Mouse (Mus musculus) forebrain, embryonic 16.5 days (tissue): ENCODE measurements around the gene Grasp. TPM values are rescaled to one million over a fixed set of nuclear protein-coding genes. Genes with fewer than 3 reads are reported as not detected.

Experiments
- ATAC-seq: fragments of 200-750 bp; cut with Nextera tagmentation; 2 replicates; pipeline ENCODE4 v1.8.0; 2017; ENCODE audit warnings: mild to moderate bottlenecking, moderate library complexity
- H3K27ac ChIP-seq: fragments of 300-500 bp; sonication (generic); 2 replicates; pipeline ENCODE4 v1.5.1; 2014; ENCODE audit warnings: low read length, control low read depth
- H3K27me3 ChIP-seq: fragments of 300-500 bp; sonication (generic); replicated peaks from 2 replicates; pipeline ENCODE4 v1.6.1; 2014; ENCODE audit warnings: low read length; ENCODE audit not compliant: control insufficient read depth, insufficient read depth
- H3K36me3 ChIP-seq: fragments of 300-500 bp; sonication (generic); 2 replicates; pipeline ENCODE4 v1.6.1; 2014; ENCODE audit not compliant: control insufficient read depth, insufficient read depth
- H3K4me1 ChIP-seq: fragments of 300-500 bp; sonication (generic); replicated peaks from 2 replicates; pipeline ENCODE4 v1.6.1; 2014; ENCODE audit warnings: low read length; ENCODE audit not compliant: control insufficient read depth, insufficient read depth
- H3K4me2 ChIP-seq: fragments of 300-500 bp; sonication (generic); 2 replicates; pipeline ENCODE4 v1.6.1; 2014; ENCODE audit warnings: mild to moderate bottlenecking, low read length, control low read depth
- H3K4me3 ChIP-seq: fragments of 300-500 bp; sonication (generic); replicated peaks from 2 replicates; pipeline ENCODE4 v1.5.1; 2014; ENCODE audit warnings: mild to moderate bottlenecking, low read length, control low read depth
- H3K9ac ChIP-seq: fragments of 300-500 bp; sonication (generic); replicated peaks from 2 replicates; pipeline ENCODE4 v1.6.1; 2014; ENCODE audit warnings: low read depth, low read length, control low read depth
- H3K9me3 ChIP-seq: fragments of 300-500 bp; sonication (generic); 2 replicates; pipeline ENCODE4 v1.6.1; 2016; ENCODE audit warnings: low read length; ENCODE audit not compliant: control insufficient read depth
- WGBS: fragments of 180-500 bp; shearing (Covaris S2); extraction: QIAGEN DNeasy Blood & Tissue Kit; methylation state at CpG from one replicate; pipeline ENCODE4 v1.1.7; 2014; 5-methylcytosine and 5-hydroxymethylcytosine counted together
- polyA plus RNA-seq: library from polyadenylated mRNA; unstranded; fragments of >200 nt; fragmentation: Nextera tagmentation; extraction: Ambion mirVana; gene quantifications from 2 replicates; pipeline ENCODE4 v1.2.1, GENCODE M21; 2015

Gene Grasp
- polyA plus RNA-seq, 1 experiment from 2014 or later: 1.3 TPM

DNA sequence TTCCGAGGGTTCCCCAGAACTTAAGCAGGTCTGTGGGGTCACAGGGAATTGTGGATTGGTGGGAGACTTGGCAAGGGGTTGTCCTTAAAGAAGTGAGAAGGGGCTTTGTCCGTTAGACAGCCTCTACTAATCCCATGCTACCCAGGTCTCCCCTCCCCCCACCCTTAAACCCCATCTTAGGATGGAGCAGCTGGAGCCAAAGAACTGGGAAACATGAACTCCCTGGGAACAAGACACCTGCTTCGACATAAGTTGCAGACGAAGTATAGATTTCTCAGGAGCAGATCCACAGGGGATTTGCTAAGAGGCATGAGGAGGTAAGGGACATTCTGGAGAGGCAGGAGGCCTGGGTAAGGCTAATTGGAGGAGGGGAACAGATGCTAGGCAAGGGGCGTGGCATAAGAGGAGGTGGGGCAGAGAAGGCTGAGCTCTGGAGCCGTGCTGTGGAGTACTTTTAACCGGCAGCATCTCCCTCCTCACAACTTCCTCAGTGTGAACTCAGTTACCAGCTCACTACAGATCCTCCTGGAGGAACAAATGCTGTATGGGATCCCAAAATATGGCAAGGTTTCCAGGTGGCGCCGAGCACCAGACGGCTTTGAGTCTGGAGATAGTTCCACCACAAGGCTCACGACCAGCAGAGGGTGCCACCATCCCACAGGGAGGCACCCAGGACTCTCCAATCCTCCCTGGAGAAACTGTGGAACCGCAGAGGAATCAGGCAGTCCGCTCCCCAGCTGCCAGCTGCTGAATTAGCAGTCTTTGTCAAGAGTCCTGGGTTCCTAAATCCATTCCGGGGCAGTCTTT, 2.5 kb upstream of the Grasp start:
- H3K27me3 ChIP-seq: peaks cover 3% of the 10 kb centered on the region; the same call in 1 of the 2 replicates
- 2% methylated on average over 14 of the region's 14 CpGs for WGBS
- H3K9me3 ChIP-seq: no peaks in the 10 kb centered on the region
- ATAC-seq: peak; percentile 61
- no peak overlapping the region for H3K27ac ChIP-seq
- no peak overlapping the region for H3K4me3 ChIP-seq
- H3K36me3 ChIP-seq: no peaks in the 10 kb centered on the region
- no peak overlapping the region for H3K9ac ChIP-seq
- peaks cover 22% of the 10 kb centered on the region for H3K4me1 ChIP-seq
- peak overlapping the region; percentile 36 for H3K4me2 ChIP-seq

DNA sequence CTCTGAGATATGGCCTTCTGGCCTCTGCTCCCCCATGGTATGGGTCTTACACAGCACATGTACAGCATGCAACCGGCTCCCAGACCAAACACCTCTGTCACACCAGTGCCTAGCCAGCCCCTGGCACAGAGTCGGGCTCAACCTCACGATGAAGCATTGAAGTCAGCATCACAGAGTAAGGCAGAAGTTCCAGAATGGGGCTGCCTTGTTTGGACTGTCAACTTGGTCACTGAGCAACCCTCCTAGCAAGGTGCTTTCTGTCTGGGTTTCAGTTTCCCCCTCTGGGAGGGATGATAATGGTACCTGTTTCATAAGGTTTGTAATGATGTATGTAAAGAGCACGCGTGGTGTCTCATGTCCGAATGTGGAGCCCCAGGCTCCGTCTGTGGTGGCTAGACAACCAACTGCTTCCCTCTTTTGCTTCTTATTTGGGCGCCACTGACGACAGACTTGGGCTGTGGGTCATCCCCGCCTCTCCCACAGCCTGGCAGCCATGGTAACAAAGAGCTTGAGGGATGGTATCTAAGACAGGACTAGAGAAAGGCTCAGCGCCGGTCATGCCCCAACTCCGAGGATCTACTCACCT, 998 bp upstream of the Grasp start:
- Histone ChIP-seq H3K4me3 (no peak overlapping the region), H3K4me2 (no peak overlapping the region), H3K4me1 (peaks cover 22% of the 10 kb centered on the region), H3K27me3 (peaks cover 3% of the 10 kb centered on the region; the same call in 1 of the 2 replicates), H3K36me3 (no peaks in the 10 kb centered on the region), H3K9ac (no peak overlapping the region), H3K27ac (no peak overlapping the region), H3K9me3 (no peaks in the 10 kb centered on the region)
- ATAC-seq: no peak
- WGBS: 45% methylated on average over 13 of the region's 13 CpGs

DNA sequence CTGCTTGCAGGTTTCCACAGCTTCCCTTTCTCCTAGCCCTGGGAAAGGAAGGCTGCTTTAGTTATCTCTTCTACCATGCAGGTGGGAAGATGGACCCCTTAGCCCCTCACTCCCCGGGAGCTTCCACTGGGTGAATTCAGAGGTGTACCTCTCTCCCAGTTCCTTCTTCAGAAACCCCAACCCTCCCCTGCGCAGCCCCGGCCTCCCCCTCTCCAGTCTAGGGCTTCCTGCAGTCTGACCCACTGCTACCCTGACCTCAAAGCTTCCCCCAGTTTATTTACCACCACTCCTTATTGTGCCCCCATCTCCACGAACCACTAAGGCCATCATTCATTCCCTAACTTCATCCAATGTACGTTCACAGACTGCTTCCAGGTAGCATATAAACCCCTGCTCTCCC, 392 bp upstream of the Grasp start:
- H3K4me2 ChIP-seq: peak overlapping the region; percentile 96
- WGBS: 10% methylated on average over 5 of the region's 5 CpGs
- no peak overlapping the region for H3K27ac ChIP-seq
- H3K27me3 ChIP-seq: peaks cover 3% of the 10 kb centered on the region; the same call in 1 of the 2 replicates
- H3K9ac ChIP-seq: peak overlapping the region; percentile 82
- peaks cover 22% of the 10 kb centered on the region for H3K4me1 ChIP-seq
- peak; percentile 9; the same call in 1 of the 2 replicates for ATAC-seq
- H3K36me3 ChIP-seq: no peaks in the 10 kb centered on the region
- H3K9me3 ChIP-seq: no peaks in the 10 kb centered on the region
- peak overlapping the region; percentile 77 for H3K4me3 ChIP-seq

DNA sequence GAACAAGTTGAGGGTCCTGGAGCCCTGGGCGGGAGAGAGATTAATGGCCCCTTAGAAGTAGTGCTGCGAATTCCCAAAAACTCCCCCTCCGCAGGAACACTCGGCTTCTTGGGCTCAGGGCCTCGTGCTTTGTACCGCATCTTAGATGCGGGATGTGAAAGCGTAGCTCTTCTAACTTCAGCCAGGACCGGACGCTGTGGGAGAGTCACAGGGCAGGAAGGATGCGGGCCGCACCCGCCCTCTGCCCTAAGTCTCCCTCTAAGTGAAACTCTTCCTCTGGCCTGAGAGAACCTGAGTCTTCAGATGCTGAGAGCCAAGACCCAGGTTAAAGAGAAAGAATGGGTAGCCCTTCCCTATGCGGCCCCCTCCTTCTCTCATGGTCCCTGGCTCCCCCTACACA, 989 bp downstream of the Grasp start:
- peaks cover 3% of the 10 kb centered on the region; the same call in 1 of the 2 replicates for H3K27me3 ChIP-seq
- ATAC-seq: no peak
- H3K27ac ChIP-seq: no peak overlapping the region
- peak overlapping the region; percentile 82 for H3K9ac ChIP-seq
- H3K36me3 ChIP-seq: no peaks in the 10 kb centered on the region
- no peaks in the 10 kb centered on the region for H3K9me3 ChIP-seq
- WGBS: 5% methylated on average over 14 of the region's 14 CpGs
- peak overlapping the region; percentile 77 for H3K4me3 ChIP-seq
- H3K4me1 ChIP-seq: peaks cover 22% of the 10 kb centered on the region
- peak overlapping the region; percentile 96 for H3K4me2 ChIP-seq

DNA sequence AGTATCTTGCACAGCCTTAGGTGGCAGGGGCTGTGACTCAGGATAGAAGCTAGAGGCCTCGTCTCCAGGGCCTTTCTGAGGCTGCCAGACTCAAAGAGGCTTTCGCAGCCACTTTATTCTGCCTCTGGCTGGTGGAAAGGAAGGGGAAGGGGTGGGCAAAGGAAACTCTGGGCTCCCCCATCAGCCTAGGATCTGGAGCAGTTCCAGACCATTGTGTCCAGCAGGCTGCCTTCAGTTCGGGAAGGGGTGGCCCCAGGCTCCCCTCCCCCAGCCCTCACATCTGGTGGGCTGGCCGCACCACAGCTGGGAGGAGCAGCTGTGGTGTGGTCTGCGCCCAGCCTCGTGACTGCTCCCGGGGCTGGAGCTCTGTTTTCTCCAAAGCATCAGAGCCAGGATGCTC, 4.0 kb downstream of the Grasp start:
- ATAC-seq: no peak
- Histone ChIP-seq H3K4me2 (no peak overlapping the region), H3K27me3 (peaks cover 3% of the 10 kb centered on the region; the same call in 1 of the 2 replicates)

DNA sequence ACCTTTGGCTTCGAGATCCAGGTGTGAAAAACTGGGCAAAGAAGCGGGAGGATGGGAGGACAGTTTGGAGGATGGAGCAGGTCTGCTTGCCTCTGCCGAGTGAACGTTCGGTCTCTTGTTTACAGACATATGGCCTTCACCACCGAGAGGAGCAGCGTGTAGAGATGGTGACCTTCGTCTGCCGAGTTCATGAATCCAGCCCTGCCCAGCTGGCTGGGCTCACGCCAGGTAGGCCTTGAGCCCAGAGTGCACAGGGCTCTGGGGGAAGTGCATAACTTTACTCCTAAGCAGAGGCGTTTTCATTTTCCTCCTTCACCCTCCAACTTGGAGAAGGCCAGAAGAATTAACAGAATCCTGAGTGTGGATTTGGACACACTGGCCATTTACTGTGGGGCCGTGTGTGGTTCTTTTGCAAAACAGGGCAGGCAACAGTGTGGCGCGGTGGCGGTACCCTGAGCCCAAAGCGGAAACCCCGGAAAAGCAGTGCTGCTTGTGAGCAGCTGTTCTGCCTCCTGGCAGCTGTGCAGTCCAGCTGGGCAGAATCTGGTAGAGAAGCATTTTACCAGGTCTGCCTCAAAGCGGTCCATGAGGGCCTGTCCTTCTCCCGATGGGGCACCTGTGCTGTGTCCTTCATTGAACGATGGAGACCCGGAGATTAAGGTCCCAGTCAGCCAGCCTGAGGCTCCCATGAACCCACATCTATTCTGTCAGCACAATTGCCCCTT, 5.0 kb downstream of the Grasp start:
- H3K4me3 ChIP-seq: no peak overlapping the region
- no peak overlapping the region for H3K4me2 ChIP-seq
- no peaks in the 10 kb centered on the region for H3K36me3 ChIP-seq
- no peak overlapping the region for H3K27ac ChIP-seq
- peaks cover 7% of the 10 kb centered on the region for H3K4me1 ChIP-seq
- H3K9ac ChIP-seq: no peak overlapping the region
- H3K27me3 ChIP-seq: no peaks in the 10 kb centered on the region
- WGBS: 91% methylated on average over 21 of the region's 21 CpGs
- no peaks in the 10 kb centered on the region for H3K9me3 ChIP-seq
- ATAC-seq: no peak

More for the DNA sequence above, 4.0 kb downstream of the Grasp start:
- Histone ChIP-seq H3K27ac (no peak overlapping the region), H3K4me1 (peaks cover 13% of the 10 kb centered on the region), H3K9ac (no peak overlapping the region), H3K4me3 (no peak overlapping the region), H3K9me3 (no peaks in the 10 kb centered on the region), H3K36me3 (no peaks in the 10 kb centered on the region)
- 22% methylated on average over 7 of the region's 7 CpGs for WGBS

DNA sequence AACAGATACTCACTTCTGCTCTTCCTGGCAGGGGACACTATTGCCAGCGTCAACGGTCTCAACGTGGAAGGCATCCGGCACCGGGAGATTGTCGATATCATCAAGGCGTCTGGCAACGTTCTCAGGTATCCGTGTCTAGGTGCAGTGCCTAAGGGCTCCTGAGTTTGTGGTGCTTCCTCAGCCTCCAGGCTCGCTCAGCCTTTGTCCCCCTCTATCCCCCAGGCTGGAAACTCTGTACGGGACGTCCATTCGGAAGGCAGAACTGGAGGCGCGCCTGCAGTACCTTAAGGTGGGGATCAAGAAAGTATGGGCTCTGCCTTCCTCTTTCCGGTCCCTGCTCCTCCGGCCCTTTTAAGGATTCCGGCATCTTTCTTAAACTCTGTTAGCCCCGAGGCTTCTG, 6.5 kb downstream of the Grasp start:
- Histone ChIP-seq H3K4me1 (no peaks in the 10 kb centered on the region), H3K36me3 (no peaks in the 10 kb centered on the region), H3K9me3 (no peaks in the 10 kb centered on the region), H3K27ac (no peak overlapping the region), H3K4me3 (no peak overlapping the region), H3K27me3 (no peaks in the 10 kb centered on the region), H3K9ac (no peak overlapping the region), H3K4me2 (no peak overlapping the region)
- ATAC-seq: no peak
- 95% methylated on average over 19 of the region's 19 CpGs for WGBS

DNA sequence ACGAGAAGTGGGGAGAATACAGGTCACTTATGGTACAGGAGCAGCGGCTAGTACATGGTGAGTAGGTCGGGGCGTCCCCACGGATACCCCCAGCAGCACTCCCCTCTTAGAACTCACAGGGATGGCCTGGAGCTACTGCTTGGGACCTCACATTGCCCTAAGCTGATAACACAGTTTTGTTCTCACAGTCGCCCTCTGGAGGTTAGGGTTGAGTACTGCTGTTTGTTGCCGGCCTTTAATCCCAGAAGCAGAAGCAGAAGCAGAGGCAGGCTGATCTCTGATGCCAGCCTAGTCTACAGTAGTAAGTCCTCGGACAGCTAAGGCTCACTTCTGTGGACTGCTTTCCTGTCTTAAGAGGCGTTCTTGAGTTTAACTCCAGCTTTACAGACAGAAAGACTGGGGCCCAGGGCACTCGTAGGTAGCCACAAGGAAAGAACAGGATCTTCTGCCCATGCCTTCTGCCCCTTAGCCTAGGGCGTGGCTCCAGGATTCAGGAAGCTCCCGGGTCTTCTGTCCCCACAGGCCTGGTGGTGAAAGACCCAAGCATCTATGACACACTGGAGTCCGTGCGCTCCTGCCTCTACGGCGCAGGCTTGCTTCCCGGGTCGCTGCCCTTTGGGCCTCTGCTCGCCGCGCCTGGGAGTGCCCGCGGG, 7.1 kb downstream of the Grasp start:
- no peak for ATAC-seq
- WGBS: 87% methylated on average over 23 of the region's 23 CpGs
- Histone ChIP-seq H3K27ac (no peak overlapping the region), H3K27me3 (no peaks in the 10 kb centered on the region), H3K4me2 (no peak overlapping the region), H3K4me3 (no peak overlapping the region; the same call in 1 of the 2 replicates), H3K9me3 (no peaks in the 10 kb centered on the region), H3K9ac (no peak overlapping the region), H3K4me1 (no peaks in the 10 kb centered on the region), H3K36me3 (no peaks in the 10 kb centered on the region)
